Mouse (Mus musculus) stomach, adult 2 months (tissue): Measurements from ENCODE around the gene 2310034G01Rik. TPM values are rescaled to one million over a fixed set of nuclear protein-coding genes. Genes with fewer than 3 reads are reported as not detected.

Source experiments
- polyA plus RNA-seq: library from polyadenylated mRNA; depleted of rRNA; stranded (reverse); fragments of >200 nt; gene quantifications from 2 replicates; pipeline ENCODE4 v1.2.3, GENCODE M21; 2012; rRNA removed

The 2310034G01Rik gene
- polyA plus RNA-seq: 0.26 and 0.32 TPM in 2 replicates

GRCm38 (mm10) chr19:46350168-46350932 is at the start of gene 2310034G01Rik:
Gene 2310034G01Rik, minus strand, starts transcription at chr19:46350302.

GRCm38 (mm10) chr19:46396686-46397435 is 46.8 kb upstream of the 2310034G01Rik start, which contains the start of gene Sufu:
Gene Sufu, plus strand, starts transcription at chr19:46396896.

DNA sequence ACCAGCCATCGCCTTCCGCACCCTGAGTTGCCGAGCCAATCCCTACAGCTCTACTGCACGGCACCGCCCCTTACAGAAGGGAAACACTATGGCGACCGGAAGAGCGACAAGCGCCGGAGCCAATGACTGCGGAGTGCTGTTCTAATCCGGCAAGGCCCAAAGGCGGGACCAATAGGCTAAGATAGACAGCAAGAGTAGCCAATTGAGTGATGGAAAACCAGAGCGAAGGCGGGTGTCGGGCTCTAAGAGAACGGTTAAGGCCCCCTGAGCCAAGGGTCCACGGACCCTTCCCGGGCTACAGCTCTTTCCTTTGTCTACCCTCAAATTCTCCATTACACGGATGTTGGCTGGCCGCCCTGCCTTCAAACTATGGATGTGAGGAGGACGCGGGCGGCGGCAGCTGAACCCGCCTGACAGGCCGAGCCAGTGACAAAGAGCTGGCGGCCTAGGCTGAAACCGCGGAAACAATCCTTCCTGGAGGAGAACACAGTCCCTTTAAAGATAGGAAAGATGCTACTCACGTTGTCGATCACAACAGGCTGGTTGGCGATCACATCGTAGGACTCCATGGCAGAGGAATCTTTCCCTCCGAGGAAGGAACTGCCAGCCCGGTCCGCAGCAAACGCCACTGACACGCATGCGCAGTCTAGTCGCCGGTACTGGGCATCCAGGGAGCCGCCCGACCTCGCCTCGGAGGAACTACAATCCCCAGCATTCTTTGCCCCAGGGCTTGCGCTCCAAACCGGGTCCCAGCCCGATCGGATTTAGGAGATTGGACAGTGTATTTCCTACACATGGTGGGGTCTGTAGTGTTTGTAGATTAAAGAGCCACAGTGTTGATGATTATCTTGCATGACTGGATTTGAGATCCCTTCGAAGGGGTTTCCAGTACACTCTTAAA is 45.3 kb upstream of the 2310034G01Rik start, which contains the start of gene Actr1a:
Gene Actr1a, minus strand, starts transcription at position 640 of the 901 bp plus-strand sequence.

GRCm38 (mm10) chr19:46338331-46338936 is 11.7 kb downstream of the 2310034G01Rik start, which contains the start of gene Cuedc2:
Gene Cuedc2, minus strand, starts transcription at chr19:46338702.

GRCm38 (mm10) chr19:46328081-46329030 is 21.7 kb downstream of the 2310034G01Rik start, which contains the start of gene Fbxl15:
Gene Fbxl15, plus strand, starts transcription at chr19:46328184.

DNA sequence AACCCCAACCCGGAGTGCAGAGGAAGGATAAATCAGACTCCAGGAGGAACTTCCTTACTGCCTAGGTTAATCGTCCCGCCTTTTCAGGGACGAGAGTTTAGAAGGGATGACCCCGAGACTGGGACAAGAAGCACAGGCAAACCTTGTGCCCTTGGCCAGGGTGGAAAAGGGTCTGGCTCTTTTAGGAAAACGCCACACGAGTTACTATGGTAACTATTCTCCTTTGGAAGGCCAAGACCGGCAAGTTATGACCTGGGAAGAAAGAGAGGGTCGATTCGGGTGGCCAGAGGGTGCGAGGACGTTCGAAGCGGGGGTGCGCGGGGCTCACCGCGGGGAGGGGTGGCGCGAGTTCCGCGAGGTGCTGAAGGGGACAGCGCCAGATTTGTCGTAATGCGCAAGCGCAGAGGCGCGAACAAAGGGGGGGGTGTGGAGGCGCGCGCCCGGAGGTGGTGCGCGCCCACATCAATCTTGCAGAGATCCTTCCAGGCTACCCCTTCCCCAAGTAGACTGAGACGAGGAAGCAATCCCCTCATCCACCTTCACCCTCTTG is 23.3 kb downstream of the 2310034G01Rik start, which contains the start of gene Psd:
Gene Psd, minus strand, starts transcription at position 401 of the 550 bp plus-strand sequence.

GRCm38 (mm10) chr19:46304216-46304841 is 45.8 kb downstream of the 2310034G01Rik start, which contains the start of gene Nfkb2:
Gene Nfkb2, plus strand, starts transcription at chr19:46304320.

Other genes starting within 250 kb of the 2310034G01Rik start
- 0.03 TPM in 1 of 2 replicates, not detected in the other for gene Elovl3, start 218.4 kb downstream of the 2310034G01Rik start, polyA plus RNA-seq
- 0.42 and 0.43 TPM in 2 replicates for gene Pitx3, start 202.0 kb downstream of the 2310034G01Rik start, polyA plus RNA-seq
- 78.9 and 80.0 TPM in 2 replicates for gene Gbf1, start 197.8 kb downstream of the 2310034G01Rik start, polyA plus RNA-seq
- gene Nfkb2, start 46.0 kb downstream of the 2310034G01Rik start, polyA plus RNA-seq: 28.3 and 37.0 TPM in 2 replicates
- gene Psd, start 23.1 kb downstream of the 2310034G01Rik start, polyA plus RNA-seq: 54.5 and 76.6 TPM in 2 replicates
- 14.8 and 29.8 TPM in 2 replicates for gene Fbxl15, start 22.1 kb downstream of the 2310034G01Rik start, polyA plus RNA-seq
- 17.1 and 19.1 TPM in 2 replicates for gene Cuedc2, start 11.6 kb downstream of the 2310034G01Rik start, polyA plus RNA-seq
- gene Mfsd13a, start 9.2 kb downstream of the 2310034G01Rik start, polyA plus RNA-seq: 14.8 and 17.2 TPM in 2 replicates
- 41.1 and 44.0 TPM in 2 replicates for gene Actr1a, start 45.4 kb upstream of the 2310034G01Rik start, polyA plus RNA-seq
- 5.9 and 6.6 TPM in 2 replicates for gene Sufu, start 46.6 kb upstream of the 2310034G01Rik start, polyA plus RNA-seq
- gene Trim8, start 151.4 kb upstream of the 2310034G01Rik start, polyA plus RNA-seq: 37.3 and 56.3 TPM in 2 replicates
- gene Arl3, start 222.9 kb upstream of the 2310034G01Rik start, polyA plus RNA-seq: 2.3 and 2.7 TPM in 2 replicates
- gene Sfxn2, start 223.1 kb upstream of the 2310034G01Rik start, polyA plus RNA-seq: 1.1 and 1.8 TPM in 2 replicates
- gene Wbp1l, start 248.8 kb upstream of the 2310034G01Rik start, polyA plus RNA-seq: 36.8 and 41.6 TPM in 2 replicates